Mouse (Mus musculus) embryo, embryonic 10 days (tissue): ENCODE results near the gene Apob.
A peak's percentile ranks its signal among the peaks of the same experiment; 100 is the strongest.
"Not testable (repeated sequence)": the region's sequence is repeated elsewhere in the genome, so short reads cannot be mapped to it uniquely, and the experiment has no call there.

ENCODE experiments used
- DNase-seq: peaks from one replicate; pipeline ENCODE4 v3.0.0-alpha.2; 2015; ENCODE audit warnings: low spot score

Apob gene

GRCm38 (mm10) chr12:7977466-7978189, at the start of gene Apob:
Gene Apob (plus strand): TSS chr12:7977648.
- no peak for DNase-seq

GRCm38 (mm10) chr12:7932405-7932920, 45.0 kb upstream of the Apob start:
- DNase-seq, result no peak

- DNase-seq, result no peak
Observed at GRCm38 (mm10) chr12:7950098-7950745, 27.2 kb upstream of the Apob start.

GRCm38 (mm10) chr12:7958851-7959250, 18.6 kb upstream of the Apob start:
- DNase-seq, result no peak

GRCm38 (mm10) chr12:7959310-7959918, 18.0 kb upstream of the Apob start:
- no peak for DNase-seq

GRCm38 (mm10) chr12:7962314-7962927, 15.0 kb upstream of the Apob start:
- no peak for DNase-seq

- no peak for DNase-seq
Observed at GRCm38 (mm10) chr12:7967221-7967620, 10.2 kb upstream of the Apob start.

GRCm38 (mm10) chr12:7970301-7970700, 7.1 kb upstream of the Apob start:
- no peak for DNase-seq

GRCm38 (mm10) chr12:7970817-7971216, 6.6 kb upstream of the Apob start:
- DNase-seq, result no peak

GRCm38 (mm10) chr12:7971736-7972135, 5.7 kb upstream of the Apob start:
- DNase-seq, result no peak

- DNase-seq, result no peak
Observed at GRCm38 (mm10) chr12:7973773-7974322, 3.6 kb upstream of the Apob start.

GRCm38 (mm10) chr12:7978190-7978884, 889 bp downstream of the Apob start:
- DNase-seq, result peak; percentile 84

- no peak for DNase-seq
Observed at GRCm38 (mm10) chr12:7984411-7984810, 7.0 kb downstream of the Apob start.

- peak; percentile 87 for DNase-seq
Observed at GRCm38 (mm10) chr12:7990804-7991203, 13.4 kb downstream of the Apob start.

- no peak for DNase-seq
Observed at GRCm38 (mm10) chr12:7991570-7991969, 14.1 kb downstream of the Apob start.

- no peak for DNase-seq
Observed at GRCm38 (mm10) chr12:8020931-8021330, 43.5 kb downstream of the Apob start.

- DNase-seq, result no peak
Observed at GRCm38 (mm10) chr12:8029520-8029919, 52.1 kb downstream of the Apob start.

GRCm38 (mm10) chr12:8030057-8030456, 52.6 kb downstream of the Apob start:
- no peak for DNase-seq

GRCm38 (mm10) chr12:8031169-8031568, 53.7 kb downstream of the Apob start:
- DNase-seq, result not testable (repeated sequence)

GRCm38 (mm10) chr12:8031595-8032358, 54.3 kb downstream of the Apob start:
- peak; percentile 62 for DNase-seq

GRCm38 (mm10) chr12:8032359-8032755, 54.9 kb downstream of the Apob start:
- no peak for DNase-seq
